Mouse (Mus musculus) neural tube, embryonic 14.5 days (tissue): ENCODE measurements around the gene Zfp622. TPM values are rescaled to one million over a fixed set of nuclear protein-coding genes. Genes with fewer than 3 reads are reported as not detected.

Experiments used
- ATAC-seq: fragments of 200-750 bp; cut with Nextera tagmentation; 2 replicates; pipeline ENCODE4 v1.8.0; 2017; ENCODE audit warnings: low read depth, mild to moderate bottlenecking, moderate TSS enrichment, moderate library complexity
- H3K27ac ChIP-seq: fragments of 300-500 bp; sonication (generic); 2 replicates; pipeline ENCODE4 v1.5.1; 2014; ENCODE audit warnings: low read depth, mild to moderate bottlenecking, control low read depth, low read length, moderate library complexity, mixed read lengths
- H3K27me3 ChIP-seq: fragments of 300-500 bp; sonication (generic); 2 replicates; pipeline ENCODE4 v1.6.1; 2014; ENCODE audit warnings: low read length; ENCODE audit not compliant: control insufficient read depth, insufficient read depth
- H3K36me3 ChIP-seq: fragments of 300-500 bp; sonication (generic); 2 replicates; pipeline ENCODE4 v1.6.1; 2014; ENCODE audit warnings: low read length, mixed read lengths; ENCODE audit not compliant: control insufficient read depth, insufficient read depth
- H3K4me1 ChIP-seq: fragments of 300-500 bp; sonication (generic); 2 replicates; pipeline ENCODE4 v1.6.1; 2014; ENCODE audit warnings: low read length; ENCODE audit not compliant: control insufficient read depth, insufficient read depth
- H3K4me2 ChIP-seq: fragments of 300-500 bp; sonication (generic); 2 replicates; pipeline ENCODE4 v1.6.1; 2014; ENCODE audit warnings: mild to moderate bottlenecking, low read depth, low read length, control low read depth
- H3K4me3 ChIP-seq: fragments of 300-500 bp; sonication (generic); 2 replicates; pipeline ENCODE4 v1.5.1; 2014; ENCODE audit warnings: low read depth, low read length, control low read depth, mixed read lengths
- H3K9ac ChIP-seq: fragments of 300-500 bp; sonication (generic); replicated peaks from 2 replicates; pipeline ENCODE4 v1.6.1; 2014; ENCODE audit warnings: low read depth, mild to moderate bottlenecking, control low read depth, low read length, mixed read lengths
- H3K9me3 ChIP-seq: fragments of 300-500 bp; sonication (generic); 2 replicates; pipeline ENCODE4 v1.6.1; 2016; ENCODE audit warnings: low read length; ENCODE audit not compliant: control insufficient read depth
- WGBS: fragments of 180-500 bp; shearing (Covaris S2); extraction: QIAGEN DNeasy Blood & Tissue Kit; methylation state at CpG from one replicate; pipeline ENCODE4 v1.1.7; 2014; 5-methylcytosine and 5-hydroxymethylcytosine counted together
- polyA plus RNA-seq: library from polyadenylated mRNA; unstranded; fragments of >200 nt; fragmentation: Nextera tagmentation; extraction: Ambion mirVana; gene quantifications from 2 replicates; pipeline ENCODE4 v1.2.1, GENCODE M21; 2014

Zfp622 gene
- 37.7 and 41.2 TPM in 2 replicates for polyA plus RNA-seq

DNA sequence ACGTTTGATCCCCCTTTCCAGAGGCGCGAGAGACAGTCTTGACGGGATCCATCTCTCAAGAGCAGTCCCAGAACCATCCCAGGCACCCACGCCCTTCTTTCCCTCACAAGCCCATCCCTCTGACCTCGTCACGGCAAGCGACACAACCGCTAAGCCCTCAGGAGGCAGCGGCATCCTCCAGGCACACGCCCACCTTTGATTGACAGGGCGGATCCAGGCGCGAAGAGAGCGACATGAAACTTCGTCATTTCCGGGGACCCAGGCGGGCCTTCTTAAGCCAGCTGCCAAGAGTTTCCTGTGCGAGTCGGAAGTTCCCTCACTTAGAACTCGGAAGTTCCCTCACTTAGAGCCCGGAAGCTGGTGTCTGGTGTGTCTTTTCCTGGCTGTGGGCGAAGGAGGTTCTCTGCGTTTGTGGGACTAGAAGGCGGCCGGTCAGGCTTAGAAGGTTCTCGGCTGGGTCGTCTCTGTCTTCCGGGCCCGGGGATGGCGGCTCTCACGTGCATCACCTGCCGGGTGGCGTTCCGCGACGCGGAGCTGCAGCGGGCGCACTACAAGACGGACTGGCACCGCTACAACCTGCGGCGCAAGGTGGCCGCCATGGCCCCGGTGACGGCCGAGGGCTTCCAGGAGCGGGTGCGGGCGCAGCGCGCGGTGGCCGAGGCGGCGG lies at the start of gene Zfp622:
Gene Zfp622 (plus strand): TSS at position 300 of the 667 bp plus-strand sequence.
- H3K9ac ChIP-seq = peak within 1 kb of the TSS; percentile 87
- ATAC-seq = peak; percentile 97
- peak within 1 kb of the TSS; percentile 96 for H3K4me3 ChIP-seq
- peak within 1 kb of the TSS; percentile 78 for H3K4me2 ChIP-seq
- H3K4me1 ChIP-seq = peaks cover 16% of the 10 kb centered on the region
- H3K36me3 ChIP-seq = no peaks in the 10 kb centered on the region; the same call in 1 of the 2 replicates
- H3K27me3 ChIP-seq = no peaks in the 10 kb centered on the region
- H3K9me3 ChIP-seq = no peaks in the 10 kb centered on the region
- WGBS = under 1% methylated on average over 57 of the region's 57 CpGs
- H3K27ac ChIP-seq = peak within 1 kb of the TSS; percentile 89

DNA sequence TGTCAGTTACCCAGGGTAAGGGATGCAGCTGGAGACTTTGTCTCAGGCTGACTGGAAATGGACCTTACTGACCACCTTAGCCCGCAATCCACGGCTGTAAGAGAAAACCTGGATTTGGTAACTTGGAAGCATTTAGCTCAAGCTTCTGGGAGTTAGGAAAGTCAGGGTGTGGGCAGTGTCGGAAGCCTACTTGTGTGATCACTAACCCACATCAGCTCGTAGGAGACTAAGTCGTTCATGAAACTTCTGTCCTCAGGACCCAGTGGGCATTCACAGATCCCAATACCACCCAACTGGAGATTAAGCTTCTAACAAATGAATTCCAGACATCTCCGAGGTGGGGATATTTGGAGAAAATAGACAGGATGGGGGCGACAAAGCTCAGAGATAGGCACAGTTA lies 49.8 kb upstream of the Zfp622 start:
- no peak for ATAC-seq
- no peaks in the 10 kb centered on the region for H3K36me3 ChIP-seq
- no peaks in the 10 kb centered on the region for H3K27me3 ChIP-seq
- H3K4me2 ChIP-seq = no peak overlapping the region
- no peak overlapping the region for H3K27ac ChIP-seq
- H3K4me1 ChIP-seq = no peaks in the 10 kb centered on the region
- 91% methylated on average over 7 of the region's 7 CpGs for WGBS
- no peaks in the 10 kb centered on the region for H3K9me3 ChIP-seq
- no peak overlapping the region for H3K9ac ChIP-seq
- H3K4me3 ChIP-seq = no peak overlapping the region

DNA sequence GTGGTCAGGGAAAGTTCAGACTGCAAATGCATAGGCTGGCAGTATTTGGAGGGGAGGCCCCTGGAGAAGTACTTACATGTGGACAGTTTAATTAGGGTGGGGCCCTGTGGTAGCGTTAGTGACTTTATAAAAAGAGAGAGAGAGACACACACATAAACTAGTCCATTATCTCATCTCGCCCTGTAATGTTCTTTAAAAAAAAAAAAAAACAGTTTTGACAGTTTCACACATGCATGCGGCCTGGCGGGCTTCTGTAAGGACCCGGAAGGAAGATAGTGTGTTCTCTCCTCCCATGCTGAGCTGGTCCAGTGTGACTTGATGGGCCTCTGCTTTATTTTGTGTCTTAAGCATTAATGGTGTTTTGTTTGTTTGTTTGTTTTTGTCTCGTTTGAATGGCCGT lies 45.7 kb upstream of the Zfp622 start:
- ATAC-seq = no peak
- H3K9ac ChIP-seq = no peak overlapping the region
- H3K4me1 ChIP-seq = no peaks in the 10 kb centered on the region
- no peaks in the 10 kb centered on the region for H3K9me3 ChIP-seq
- H3K27me3 ChIP-seq = no peaks in the 10 kb centered on the region
- no peak overlapping the region for H3K4me3 ChIP-seq
- H3K36me3 ChIP-seq = no peaks in the 10 kb centered on the region
- no peak overlapping the region for H3K27ac ChIP-seq
- 87% methylated on average over 7 of the region's 7 CpGs for WGBS
- no peak overlapping the region for H3K4me2 ChIP-seq

DNA sequence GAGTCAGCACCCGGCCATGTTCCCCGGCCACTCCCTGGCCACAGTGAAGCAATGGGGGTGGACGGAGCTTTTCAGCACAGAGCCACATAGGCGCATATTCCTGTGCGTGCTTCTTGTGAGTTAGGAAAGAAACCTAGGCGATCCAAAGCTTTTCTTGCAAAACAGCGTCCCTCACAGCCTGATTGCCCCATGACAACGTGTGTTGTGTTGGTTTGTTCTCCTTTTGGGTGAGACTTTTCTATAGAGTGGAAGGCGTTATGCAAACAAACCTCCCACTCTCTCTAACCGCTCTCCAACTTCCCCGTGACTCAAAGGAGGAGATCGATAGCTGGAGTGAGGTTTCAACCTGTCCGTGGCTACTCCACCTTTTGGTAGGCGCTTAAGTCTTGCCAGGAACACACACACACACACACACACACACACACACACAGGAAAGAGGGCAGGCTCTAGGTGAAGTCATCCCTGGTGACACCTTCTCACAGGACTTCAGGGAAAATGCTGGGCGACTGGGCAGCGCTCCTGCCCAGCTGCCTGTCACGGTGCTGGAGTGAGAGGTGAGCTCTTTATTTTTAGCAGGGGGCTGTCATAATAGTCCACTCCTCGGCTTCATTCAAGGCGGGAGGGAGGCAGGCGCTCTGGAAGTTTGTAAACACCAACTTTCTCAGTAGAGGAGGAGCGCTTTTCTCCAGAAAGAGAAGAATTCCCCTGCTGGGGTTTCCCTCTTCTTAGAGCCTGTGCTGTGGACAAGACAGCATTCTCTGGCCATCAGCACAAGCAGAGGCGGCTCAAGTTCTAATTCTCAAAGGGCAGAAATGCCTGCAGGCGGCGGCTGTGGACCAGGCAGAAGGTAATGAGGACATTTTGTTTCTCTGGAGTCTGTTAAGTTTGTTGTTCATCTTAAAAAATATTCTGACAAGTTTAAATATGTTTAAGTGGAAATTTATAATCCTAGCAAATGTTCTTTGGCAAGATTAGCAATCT lies 43.5 kb upstream of the Zfp622 start:
- no peak overlapping the region for H3K9ac ChIP-seq
- no peaks in the 10 kb centered on the region for H3K27me3 ChIP-seq
- WGBS = 48% methylated on average over 24 of the region's 24 CpGs
- no peak overlapping the region for H3K4me2 ChIP-seq
- no peaks in the 10 kb centered on the region for H3K4me1 ChIP-seq
- no peak overlapping the region for H3K4me3 ChIP-seq
- no peak overlapping the region for H3K27ac ChIP-seq
- ATAC-seq = no peak
- no peaks in the 10 kb centered on the region for H3K36me3 ChIP-seq
- H3K9me3 ChIP-seq = no peaks in the 10 kb centered on the region

DNA sequence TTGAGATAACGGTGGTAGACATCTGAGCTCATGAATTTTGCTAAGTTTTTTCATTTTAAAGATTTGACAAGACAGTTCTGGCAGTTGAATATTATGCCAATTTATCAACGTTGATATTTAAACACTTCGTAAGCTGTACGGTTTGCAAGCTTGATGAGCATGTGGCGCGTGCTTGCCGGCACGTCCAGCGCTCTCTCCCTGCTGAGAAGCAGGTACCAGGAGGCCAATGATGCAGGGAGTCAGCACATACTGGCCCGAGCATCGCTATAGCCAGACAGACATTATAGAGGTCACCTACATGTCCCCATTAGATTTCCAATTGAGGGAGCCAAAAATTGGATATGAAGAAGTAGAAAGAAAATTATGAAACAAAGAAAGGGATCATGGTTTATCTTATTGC lies 42.7 kb upstream of the Zfp622 start:
- Histone ChIP-seq H3K27me3 (no peaks in the 10 kb centered on the region), H3K4me2 (no peak overlapping the region), H3K4me1 (no peaks in the 10 kb centered on the region), H3K4me3 (no peak overlapping the region), H3K9ac (no peak overlapping the region), H3K27ac (no peak overlapping the region), H3K9me3 (no peaks in the 10 kb centered on the region), H3K36me3 (no peaks in the 10 kb centered on the region)
- no peak for ATAC-seq
- 85% methylated on average over 11 of the region's 11 CpGs for WGBS

DNA sequence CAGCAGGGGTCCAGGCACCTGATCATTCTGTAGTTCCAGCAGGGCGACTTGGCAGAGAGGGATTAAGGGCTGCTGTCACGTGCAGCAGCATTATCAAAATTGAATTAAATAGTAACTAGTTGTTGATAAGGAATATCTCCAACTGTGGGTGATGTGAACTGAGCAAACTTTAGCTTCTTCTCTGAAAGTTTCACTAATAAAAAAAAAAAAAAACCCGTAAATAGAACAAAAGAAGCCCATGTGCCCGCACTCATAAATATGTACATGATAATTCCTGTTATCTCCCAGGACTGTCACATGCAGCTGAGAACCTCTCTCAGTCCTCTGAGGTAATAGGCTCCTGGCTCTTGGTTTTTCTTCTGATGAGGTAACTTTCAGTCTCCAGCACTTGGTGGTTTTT lies 41.8 kb upstream of the Zfp622 start:
- Histone ChIP-seq H3K27me3 (no peaks in the 10 kb centered on the region), H3K27ac (no peak overlapping the region), H3K9me3 (no peaks in the 10 kb centered on the region), H3K9ac (no peak overlapping the region), H3K36me3 (no peaks in the 10 kb centered on the region), H3K4me1 (no peaks in the 10 kb centered on the region), H3K4me2 (no peak overlapping the region), H3K4me3 (no peak overlapping the region)
- WGBS = 78% methylated on average over 4 of the region's 4 CpGs
- no peak for ATAC-seq

DNA sequence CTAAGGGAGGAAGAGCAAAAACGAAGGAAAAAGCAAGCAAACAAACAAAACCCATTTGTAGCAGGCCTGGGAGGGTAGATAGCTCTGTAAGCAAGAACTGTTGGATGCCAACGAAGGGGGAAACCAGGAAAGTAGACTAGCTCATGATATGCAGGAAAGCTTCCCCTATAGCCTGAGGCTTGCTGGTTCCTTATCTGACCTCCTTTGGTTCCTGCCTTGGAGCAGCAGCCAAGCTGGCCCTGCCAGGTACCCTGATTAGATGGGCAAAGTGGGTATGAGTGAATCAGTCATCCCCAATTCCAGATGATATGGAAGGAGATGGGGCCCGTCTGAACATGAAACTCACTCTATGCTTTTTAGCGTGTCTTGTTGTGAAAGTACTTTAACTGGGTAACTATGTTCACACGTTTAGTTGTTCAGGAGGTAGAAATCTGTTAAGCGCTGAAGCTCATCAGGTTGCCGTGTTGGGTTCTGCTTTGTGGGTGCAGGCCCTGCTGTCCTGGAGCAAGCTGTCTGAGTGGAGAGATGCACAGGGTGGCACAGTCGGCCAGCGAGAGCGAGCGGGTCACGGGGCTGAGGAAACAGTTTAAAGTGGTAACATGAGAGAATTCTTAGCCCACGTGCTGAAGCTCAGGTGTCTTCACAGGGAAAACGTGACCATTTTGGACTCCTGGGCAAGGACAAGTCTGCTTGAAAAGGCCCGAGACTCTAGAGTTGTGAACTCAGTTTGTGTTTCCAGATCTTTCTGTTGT lies 40.6 kb upstream of the Zfp622 start:
- Histone ChIP-seq H3K27me3 (no peaks in the 10 kb centered on the region), H3K27ac (no peak overlapping the region), H3K9ac (no peak overlapping the region), H3K9me3 (no peaks in the 10 kb centered on the region), H3K4me1 (no peaks in the 10 kb centered on the region), H3K36me3 (no peaks in the 10 kb centered on the region), H3K4me3 (no peak overlapping the region), H3K4me2 (no peak overlapping the region)
- ATAC-seq = no peak
- WGBS = 88% methylated on average over 15 of the region's 15 CpGs

DNA sequence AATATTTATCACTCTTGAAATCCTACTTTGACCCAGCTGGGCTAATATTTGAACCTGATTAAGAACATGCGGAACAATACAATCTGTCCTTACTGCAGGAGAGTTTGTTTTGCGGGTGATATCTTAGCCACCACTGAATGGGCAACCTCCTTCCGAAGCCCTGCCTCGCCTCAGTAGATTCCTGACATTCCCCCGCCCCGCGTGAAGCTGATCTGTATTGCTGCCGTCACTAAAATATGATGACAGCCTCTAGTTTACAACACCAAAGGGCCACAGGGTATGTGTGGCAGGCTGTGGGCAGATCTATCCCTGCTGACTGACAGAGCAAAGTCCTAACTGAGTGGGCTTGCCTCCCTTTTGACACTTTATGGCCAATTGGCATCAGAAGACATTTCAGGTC lies 38.9 kb upstream of the Zfp622 start:
- Histone ChIP-seq H3K27me3 (no peaks in the 10 kb centered on the region), H3K4me2 (no peak overlapping the region), H3K4me1 (no peaks in the 10 kb centered on the region), H3K9me3 (no peaks in the 10 kb centered on the region), H3K9ac (no peak overlapping the region), H3K27ac (no peak overlapping the region), H3K36me3 (no peaks in the 10 kb centered on the region), H3K4me3 (no peak overlapping the region)
- 83% methylated on average over 8 of the region's 8 CpGs for WGBS
- ATAC-seq = no peak
